Mouse (Mus musculus) heart, embryonic 11.5 days (tissue): ENCODE measurements around the gene Slc4a1. TPM values are rescaled to one million over a fixed set of nuclear protein-coding genes. Genes with fewer than 3 reads are reported as not detected.

Experiments used
- ATAC-seq: fragments of 200-750 bp; cut with Nextera tagmentation; replicated peaks from 2 replicates; pipeline ENCODE4 v1.8.0; 2017; ENCODE audit warnings: moderate library complexity; ENCODE audit not compliant: insufficient number of reproducible peaks, low FRiP score, low TSS enrichment
- H3K27ac ChIP-seq: fragments of 300-500 bp; sonication (generic); 2 replicates; pipeline ENCODE4 v1.5.1; 2014; ENCODE audit warnings: mild to moderate bottlenecking, low read depth, low read length
- H3K27me3 ChIP-seq: fragments of 300-500 bp; sonication (generic); 2 replicates; pipeline ENCODE4 v1.6.1; 2014; ENCODE audit warnings: mild to moderate bottlenecking, low read length, mixed read lengths; ENCODE audit not compliant: control insufficient read depth, insufficient read depth
- H3K36me3 ChIP-seq: fragments of 300-500 bp; sonication (generic); 2 replicates; pipeline ENCODE4 v1.6.1; 2014; ENCODE audit warnings: mild to moderate bottlenecking, low read length, moderate library complexity, mixed read lengths; ENCODE audit not compliant: control insufficient read depth, insufficient read depth
- H3K4me1 ChIP-seq: fragments of 300-500 bp; sonication (generic); 2 replicates; pipeline ENCODE4 v1.6.1; 2014; ENCODE audit warnings: low read length; ENCODE audit not compliant: control insufficient read depth, insufficient read depth
- H3K4me2 ChIP-seq: fragments of 300-500 bp; sonication (generic); 2 replicates; pipeline ENCODE4 v1.6.1; 2014; ENCODE audit warnings: mild to moderate bottlenecking, moderate library complexity
- H3K4me3 ChIP-seq: fragments of 300-500 bp; sonication (generic); 2 replicates; pipeline ENCODE4 v1.5.1; 2014; ENCODE audit warnings: low read depth, low read length
- H3K9ac ChIP-seq: fragments of 300-500 bp; sonication (generic); 2 replicates; pipeline ENCODE4 v1.6.1; 2014; ENCODE audit warnings: mild to moderate bottlenecking, low read depth, low read length, moderate library complexity
- H3K9me3 ChIP-seq: fragments of 300-500 bp; sonication (generic); replicated peaks from 2 replicates; pipeline ENCODE4 v1.6.1; 2016; ENCODE audit warnings: low read length; ENCODE audit not compliant: control insufficient read depth
- WGBS: fragments of 180-500 bp; shearing (Covaris S2); extraction: QIAGEN DNeasy Blood & Tissue Kit; methylation state at CpG from one replicate; pipeline ENCODE4 v1.1.7; 2014; ENCODE audit not compliant: insufficient replicate concordance; 5-methylcytosine and 5-hydroxymethylcytosine counted together
- polyA plus RNA-seq: library from polyadenylated mRNA; unstranded; fragments of >200 nt; fragmentation: Nextera tagmentation; extraction: Ambion mirVana; gene quantifications from 2 replicates; pipeline ENCODE4 v1.2.1, GENCODE M21; 2014

The Slc4a1 gene
- polyA plus RNA-seq, 1 experiment from 2014 or later, result 102 TPM

GRCm38 (mm10) chr11:102374108-102374725 lies 8.2 kb upstream of the Slc4a1 start:
- peak overlapping the region; percentile 28; the same call in 1 of the 2 replicates for H3K9ac ChIP-seq
- WGBS, result 75% methylated on average over 7 of the region's 7 CpGs

GRCm38 (mm10) chr11:102373646-102374045 lies 7.6 kb upstream of the Slc4a1 start:
- H3K4me2 ChIP-seq, result peak overlapping the region; percentile 50
- H3K36me3 ChIP-seq, result no peaks in the 10 kb centered on the region
- H3K9ac ChIP-seq, result peak overlapping the region; percentile 12; the same call in 1 of the 2 replicates
- peaks cover 21% of the 10 kb centered on the region for H3K4me1 ChIP-seq
- ATAC-seq, result no peak
- peak overlapping the region; percentile 14; the same call in 1 of the 2 replicates for H3K4me3 ChIP-seq
- H3K27ac ChIP-seq, result peak overlapping the region; percentile 83
- H3K27me3 ChIP-seq, result peaks cover 5% of the 10 kb centered on the region; the same call in 1 of the 2 replicates
- no peaks in the 10 kb centered on the region for H3K9me3 ChIP-seq
- WGBS, result 28% methylated on average over 2 of the region's 2 CpGs

More at GRCm38 (mm10) chr11:102374108-102374725, 8.2 kb upstream of the Slc4a1 start:
- 0 out of 2 replicates have a peak, but pooled peaks cover 3% of the 10 kb centered on the region for H3K9me3 ChIP-seq
- peak overlapping the region; percentile 50 for H3K4me2 ChIP-seq
- H3K27ac ChIP-seq, result peak overlapping the region; percentile 83
- peaks cover 3% of the 10 kb centered on the region; the same call in 1 of the 2 replicates for H3K27me3 ChIP-seq
- no peak for ATAC-seq
- peaks cover 21% of the 10 kb centered on the region for H3K4me1 ChIP-seq
- H3K36me3 ChIP-seq, result no peaks in the 10 kb centered on the region
- H3K4me3 ChIP-seq, result no peak overlapping the region

DNA sequence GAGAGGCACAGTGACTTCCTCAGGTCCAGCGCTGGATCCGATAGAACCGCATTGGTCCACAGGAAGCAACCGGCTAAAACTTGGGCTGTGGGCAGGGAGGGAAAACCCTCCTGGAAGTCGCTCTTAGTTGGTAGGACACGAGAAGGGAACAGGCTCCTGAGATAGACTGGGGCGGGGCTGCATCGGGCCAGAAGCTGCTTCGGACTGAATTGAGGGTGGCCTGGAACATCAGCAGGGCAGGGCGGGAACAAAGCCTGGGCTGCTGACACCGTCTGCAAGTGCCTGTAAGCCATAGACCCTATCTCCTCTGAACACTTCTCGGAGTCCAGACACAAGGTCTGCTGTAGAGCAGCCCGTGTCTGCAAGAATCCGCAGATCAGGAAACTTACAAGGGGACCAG lies 6.9 kb upstream of the Slc4a1 start:
- H3K36me3 ChIP-seq, result no peaks in the 10 kb centered on the region
- peak overlapping the region; percentile 50 for H3K4me2 ChIP-seq
- H3K9ac ChIP-seq, result peak overlapping the region; percentile 12; the same call in 1 of the 2 replicates
- H3K27ac ChIP-seq, result peak overlapping the region; percentile 83
- H3K4me1 ChIP-seq, result peaks cover 21% of the 10 kb centered on the region
- no peaks in the 10 kb centered on the region for H3K9me3 ChIP-seq
- ATAC-seq, result peak; percentile 55; the same call in 1 of the 2 replicates
- H3K27me3 ChIP-seq, result peaks cover 5% of the 10 kb centered on the region; the same call in 1 of the 2 replicates
- peak overlapping the region; percentile 14 for H3K4me3 ChIP-seq
- 32% methylated on average over 14 of the region's 14 CpGs for WGBS

- Histone ChIP-seq H3K9ac (peak overlapping the region; percentile 12; the same call in 1 of the 2 replicates), H3K27ac (peak overlapping the region; percentile 83), H3K4me3 (no peak overlapping the region), H3K27me3 (peaks cover 5% of the 10 kb centered on the region; the same call in 1 of the 2 replicates), H3K9me3 (no peaks in the 10 kb centered on the region), H3K4me2 (peak overlapping the region; percentile 50), H3K36me3 (no peaks in the 10 kb centered on the region), H3K4me1 (peaks cover 21% of the 10 kb centered on the region)
- 76% methylated on average over 12 of the region's 12 CpGs for WGBS
- no peak for ATAC-seq
Measured at GRCm38 (mm10) chr11:102371926-102372685, 6.1 kb upstream of the Slc4a1 start.

GRCm38 (mm10) chr11:102370285-102370684 lies 4.3 kb upstream of the Slc4a1 start:
- Histone ChIP-seq H3K36me3 (no peaks in the 10 kb centered on the region), H3K9me3 (no peaks in the 10 kb centered on the region), H3K4me2 (no peak overlapping the region), H3K27me3 (peaks cover 5% of the 10 kb centered on the region; the same call in 1 of the 2 replicates), H3K27ac (no peak overlapping the region), H3K4me1 (peaks cover 5% of the 10 kb centered on the region), H3K9ac (0 out of 2 replicates have a peak overlapping the region, but pooled peaks have one; percentile 16), H3K4me3 (no peak overlapping the region)
- ATAC-seq, result no peak
- WGBS, result 36% methylated on average over 7 of the region's 7 CpGs

GRCm38 (mm10) chr11:102369263-102369662 lies 3.3 kb upstream of the Slc4a1 start:
- Histone ChIP-seq H3K4me3 (no peak overlapping the region), H3K9me3 (no peaks in the 10 kb centered on the region), H3K27me3 (peaks cover 5% of the 10 kb centered on the region; the same call in 1 of the 2 replicates), H3K4me2 (no peak overlapping the region), H3K36me3 (no peaks in the 10 kb centered on the region), H3K9ac (0 out of 2 replicates have a peak overlapping the region, but pooled peaks have one; percentile 34), H3K27ac (no peak overlapping the region), H3K4me1 (no peaks in the 10 kb centered on the region)
- 73% methylated on average over 4 of the region's 4 CpGs for WGBS
- ATAC-seq, result no peak

DNA sequence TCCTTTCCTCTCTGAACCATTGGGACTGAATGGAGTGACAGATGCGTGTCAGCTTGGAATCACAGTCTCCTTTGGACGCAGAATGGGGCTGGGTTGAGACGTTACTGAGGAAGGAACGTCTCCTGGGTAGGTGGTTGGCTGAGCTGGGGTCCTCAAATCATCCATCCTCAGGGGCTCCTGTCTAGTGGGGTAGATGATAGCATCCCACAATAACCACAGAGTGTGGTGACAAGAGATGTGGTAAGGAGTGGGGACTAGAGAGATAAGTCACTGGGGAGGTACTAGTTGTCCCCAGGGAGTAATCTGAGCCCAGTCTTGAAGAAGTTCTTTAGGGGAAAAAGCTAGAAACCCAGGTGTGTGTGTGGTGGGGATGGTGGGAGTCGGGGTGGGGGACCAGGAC lies 2.3 kb upstream of the Slc4a1 start:
- no peak overlapping the region for H3K9ac ChIP-seq

DNA sequence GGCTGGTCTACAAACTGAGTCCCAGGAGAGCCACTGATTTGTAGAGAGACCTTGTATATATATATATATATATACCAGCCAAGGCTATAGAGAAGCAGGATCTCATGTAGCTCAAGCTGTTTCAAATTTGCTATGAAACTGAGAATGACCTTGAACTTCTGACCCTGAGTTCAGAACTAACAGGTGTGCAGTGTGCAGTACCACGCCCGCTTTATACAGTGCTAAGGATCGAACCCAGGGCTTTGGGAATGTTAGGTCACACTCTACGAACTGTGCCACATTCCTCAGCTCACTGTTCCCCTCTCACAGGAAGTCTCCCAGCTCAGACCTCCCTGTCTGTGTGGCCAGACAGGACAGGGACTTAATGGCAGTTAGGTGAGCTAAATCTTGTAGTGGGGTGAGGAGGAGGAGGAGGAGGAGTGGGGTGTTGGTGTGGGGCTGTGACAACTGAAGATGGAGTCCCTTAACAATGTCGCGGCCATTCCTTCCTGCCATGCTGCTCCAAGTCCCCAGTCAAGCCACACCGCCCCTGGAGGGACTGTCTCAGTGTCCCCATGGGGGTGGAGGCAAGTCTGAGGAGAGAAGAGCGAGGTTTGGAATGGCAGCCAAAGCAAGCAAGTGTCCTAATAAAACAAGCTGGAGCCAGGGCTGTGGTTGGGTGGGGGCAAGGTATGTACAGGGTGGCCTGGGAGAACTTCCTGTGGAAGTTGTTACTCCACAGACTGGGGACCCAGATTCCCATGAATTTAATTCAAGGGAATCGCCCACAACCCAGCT lies 1.7 kb upstream of the Slc4a1 start:
- Histone ChIP-seq H3K27ac (no peak overlapping the region), H3K4me2 (no peak overlapping the region), H3K27me3 (peaks cover 5% of the 10 kb centered on the region; the same call in 1 of the 2 replicates), H3K4me1 (no peaks in the 10 kb centered on the region), H3K36me3 (no peaks in the 10 kb centered on the region), H3K9ac (no peak overlapping the region), H3K9me3 (no peaks in the 10 kb centered on the region), H3K4me3 (no peak overlapping the region)
- 65% methylated on average over 9 of the region's 9 CpGs for WGBS
- ATAC-seq, result no peak

More for the DNA sequence above, 2.3 kb upstream of the Slc4a1 start:
- Histone ChIP-seq H3K4me2 (no peak overlapping the region), H3K4me1 (no peaks in the 10 kb centered on the region), H3K27ac (no peak overlapping the region), H3K9me3 (no peaks in the 10 kb centered on the region), H3K4me3 (no peak overlapping the region; the same call in 1 of the 2 replicates), H3K36me3 (no peaks in the 10 kb centered on the region), H3K27me3 (peaks cover 5% of the 10 kb centered on the region; the same call in 1 of the 2 replicates)
- ATAC-seq, result no peak
- WGBS, result 67% methylated on average over 5 of the region's 5 CpGs
